Mouse (Mus musculus) 3T3-L1 (cell line): Measurements from ENCODE around the gene Tmem208.

ENCODE experiments used
- DNase-seq: peaks from one replicate; pipeline ENCODE4 v3.0.0-alpha.2; 2015; ENCODE audit warnings: low read depth, low spot score

Tmem208 gene

DNA sequence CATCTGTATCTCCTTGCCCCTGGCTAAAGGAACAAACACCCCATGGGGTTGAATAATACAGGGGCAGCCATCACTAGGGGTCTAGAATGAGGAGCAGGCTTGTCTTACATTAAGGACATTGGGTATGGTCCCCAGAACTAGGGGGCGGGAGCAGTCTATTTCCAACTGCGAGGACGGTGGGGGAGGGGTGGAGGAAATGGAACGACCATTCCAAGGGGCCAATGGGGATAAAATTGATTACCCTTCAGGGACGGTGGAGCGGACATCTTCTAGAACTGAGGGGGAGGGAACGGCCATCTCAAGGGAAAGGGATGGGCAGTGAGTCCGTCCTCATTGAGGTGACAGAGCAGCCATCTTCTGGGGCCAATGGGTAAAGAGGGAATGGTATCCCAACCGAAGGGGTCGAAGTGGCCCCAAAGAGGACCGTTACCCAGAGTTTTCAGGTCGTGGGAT, 487 bp upstream of the Tmem208 start:
- no peak for DNase-seq

DNA sequence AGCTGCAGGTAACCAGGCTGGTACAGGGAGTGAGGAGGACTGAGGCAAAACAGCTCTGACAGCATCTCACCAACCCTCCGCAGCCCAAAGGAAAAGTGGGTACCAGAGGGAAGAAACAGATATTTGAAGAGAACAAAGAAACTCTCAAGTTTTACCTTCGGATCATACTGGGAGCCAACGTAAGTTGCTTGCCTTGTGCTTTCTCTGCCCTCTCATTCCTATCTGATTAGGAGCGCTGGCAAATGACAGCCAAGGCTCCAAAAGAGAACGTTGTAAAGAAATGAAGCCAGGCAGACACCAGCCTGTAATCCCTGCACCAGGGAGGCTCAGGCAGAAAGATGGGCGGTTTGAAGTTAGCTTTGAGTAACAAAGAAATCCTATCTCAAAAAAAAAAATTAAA, 814 bp downstream of the Tmem208 start:
- peak; percentile 17 for DNase-seq

DNA sequence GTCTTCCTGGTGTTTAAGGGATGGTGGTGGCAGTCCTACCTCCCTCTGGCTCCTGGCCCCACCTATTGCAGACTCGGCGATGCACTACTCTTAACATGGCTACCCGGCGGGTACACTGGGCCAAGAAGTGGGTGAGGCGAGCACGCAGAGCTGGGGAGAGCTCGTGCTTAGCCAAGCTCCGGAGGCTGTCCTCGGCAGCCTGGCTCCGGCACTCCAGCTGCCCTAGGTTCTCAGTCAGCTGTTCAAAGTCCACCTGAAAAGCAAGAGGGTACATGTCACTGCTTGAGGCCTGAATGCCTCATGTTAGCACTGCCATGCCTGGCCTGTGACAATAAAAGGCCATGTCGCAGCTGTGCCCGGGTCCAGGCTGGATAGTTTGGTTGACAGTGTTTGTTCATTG, 4.2 kb downstream of the Tmem208 start:
- DNase-seq, result no peak

DNA sequence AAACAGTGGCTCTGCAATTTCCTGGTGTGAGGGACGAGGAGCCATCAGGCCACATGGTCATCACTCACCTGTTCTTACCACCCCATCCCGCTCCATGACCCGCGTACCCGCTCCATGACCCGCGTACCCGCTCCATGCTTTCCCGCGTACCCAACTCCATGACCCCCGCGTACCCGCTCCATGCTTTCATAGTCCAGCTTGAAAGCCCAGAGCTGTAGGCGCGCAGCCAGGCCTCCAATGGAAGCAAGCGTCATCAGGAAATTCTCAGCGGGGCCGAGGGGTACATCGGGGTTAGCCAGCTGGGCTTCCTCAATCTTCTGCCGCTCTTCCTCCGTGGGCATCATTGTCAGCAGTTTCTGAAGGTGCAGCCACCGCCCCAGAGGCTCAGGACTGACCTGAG, 5.3 kb downstream of the Tmem208 start:
- DNase-seq, result no peak

DNA sequence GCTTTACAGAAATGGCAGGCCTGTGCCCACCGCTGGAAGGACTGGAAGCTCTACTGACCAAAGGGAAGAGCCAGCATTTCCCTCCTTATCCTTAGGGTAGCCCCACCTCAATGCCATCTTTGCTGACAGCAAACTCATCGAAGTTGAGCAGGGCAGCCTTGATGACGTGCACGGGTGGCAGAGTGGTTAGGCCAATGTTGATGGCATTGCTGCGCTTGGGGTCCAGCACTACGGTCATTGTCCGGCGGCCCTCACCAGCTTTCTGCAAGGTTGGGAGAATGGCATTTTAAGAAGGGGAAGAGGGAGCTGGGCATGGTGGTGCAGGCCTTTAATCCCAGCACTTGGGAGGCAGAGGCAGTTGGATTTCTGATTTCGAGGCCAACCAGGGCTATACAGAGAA, 5.8 kb downstream of the Tmem208 start:
- no peak for DNase-seq

DNA sequence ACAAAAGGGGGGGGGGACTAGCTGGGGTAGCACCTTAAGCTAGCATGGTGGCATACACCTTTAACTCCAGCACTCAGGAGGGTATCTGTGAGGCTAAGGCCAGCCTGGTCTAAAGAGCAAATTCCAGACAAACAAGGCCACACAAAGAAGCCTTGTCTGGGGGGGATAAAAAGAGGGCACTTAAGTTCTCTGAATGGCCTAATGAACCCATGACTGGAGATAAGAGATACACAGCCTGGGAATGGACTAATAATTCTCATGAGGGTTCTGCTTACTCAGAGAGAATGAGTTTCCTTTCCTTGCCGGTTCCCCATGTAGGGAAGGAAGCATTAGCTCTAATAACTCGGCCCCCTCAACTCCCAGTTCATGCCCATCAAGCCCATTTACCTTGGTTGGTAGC, 6.4 kb downstream of the Tmem208 start:
- no peak for DNase-seq

DNA sequence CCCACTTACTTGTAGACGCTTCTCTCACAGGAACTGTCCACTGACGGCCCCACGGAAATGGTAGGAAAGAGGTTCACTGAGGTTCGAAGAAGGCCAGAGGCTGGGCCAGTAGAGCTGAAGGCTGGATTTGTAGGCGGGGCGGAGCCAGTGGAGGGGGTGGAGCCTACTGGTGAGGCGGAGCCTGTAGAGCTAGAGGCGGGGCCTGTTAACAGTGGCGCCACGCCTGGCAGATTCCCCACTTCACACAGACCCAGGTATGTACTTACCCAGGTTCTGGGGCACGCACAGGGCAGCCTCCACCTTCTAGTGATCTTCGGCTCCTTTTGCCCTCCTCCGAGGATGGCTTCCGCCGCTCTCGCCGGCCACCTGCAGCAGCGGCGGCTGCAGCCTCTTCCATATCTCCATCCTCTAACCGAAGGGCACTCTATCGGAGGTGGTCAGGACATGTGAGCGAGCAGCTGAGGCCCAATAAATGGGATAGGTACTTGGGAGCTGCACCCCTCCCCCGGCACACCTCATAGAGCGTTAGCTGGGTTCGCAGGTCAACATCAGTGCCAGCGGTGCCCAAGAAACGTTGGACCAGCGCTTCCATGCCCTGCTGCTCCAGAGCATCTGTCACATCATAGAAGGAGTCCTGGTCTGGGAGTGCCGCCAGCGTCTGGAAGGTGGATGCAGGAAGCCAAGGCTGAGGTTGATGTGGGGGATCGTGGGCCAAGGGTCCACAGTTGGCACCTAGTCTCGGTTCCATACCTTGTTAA, 10.4 kb downstream of the Tmem208 start:
- no peak for DNase-seq

DNA sequence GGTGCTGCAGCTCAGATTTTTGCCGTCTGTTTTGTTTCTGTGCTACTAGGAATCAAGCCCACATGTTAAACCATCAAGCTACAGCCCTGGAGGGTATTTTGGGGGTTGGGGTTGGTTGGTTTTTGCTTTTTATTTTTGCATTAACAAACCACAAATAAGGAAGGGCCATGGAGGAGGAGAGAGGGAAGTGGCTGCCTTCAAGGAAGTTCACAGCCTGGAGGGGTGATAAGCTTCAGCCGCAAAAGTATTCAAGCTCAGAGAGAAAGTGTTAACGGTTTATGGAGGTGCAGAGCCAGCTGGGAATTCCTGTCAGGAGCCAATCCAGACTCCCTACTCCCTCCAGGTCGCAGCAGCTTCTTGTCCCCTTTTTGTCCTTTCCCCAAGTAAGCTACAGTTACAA, 12.8 kb downstream of the Tmem208 start:
- no peak for DNase-seq

DNA sequence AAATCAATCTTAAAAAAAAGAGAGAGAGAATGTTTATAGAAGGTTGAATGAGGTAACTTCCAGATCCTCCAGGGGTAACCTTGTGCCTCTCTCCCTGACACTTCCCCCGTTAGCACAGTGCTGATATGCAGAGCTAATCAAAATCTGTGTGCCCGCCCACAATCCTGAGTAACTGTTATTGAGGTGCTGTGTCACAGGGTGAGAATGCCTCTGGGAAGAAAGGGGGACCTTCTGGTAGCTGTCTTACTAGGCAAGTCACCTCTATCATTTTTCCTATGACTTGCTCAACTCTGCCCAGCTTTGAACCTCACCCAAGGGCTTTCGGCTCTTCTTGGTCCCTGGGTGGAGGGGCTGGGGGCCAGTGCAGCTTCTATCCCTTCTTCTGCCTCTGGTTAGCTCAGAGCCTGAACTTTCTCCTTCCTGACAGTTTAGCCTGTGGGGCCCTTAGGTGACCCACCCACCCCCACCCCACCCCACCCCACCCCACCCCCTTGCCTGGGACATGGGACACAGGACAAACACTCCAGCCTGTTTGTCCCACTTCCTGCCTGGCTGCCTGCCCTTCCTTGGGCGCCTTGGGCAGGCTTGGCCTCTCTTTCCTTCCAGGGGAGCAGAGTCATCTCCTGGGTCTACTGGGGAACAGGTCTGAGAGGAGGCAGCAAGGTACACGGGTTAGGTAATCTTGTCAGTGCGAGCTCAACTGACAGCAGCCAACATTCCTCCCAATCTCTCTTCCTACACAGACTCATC, 13.9 kb downstream of the Tmem208 start:
- DNase-seq, result peak; percentile 49

DNA sequence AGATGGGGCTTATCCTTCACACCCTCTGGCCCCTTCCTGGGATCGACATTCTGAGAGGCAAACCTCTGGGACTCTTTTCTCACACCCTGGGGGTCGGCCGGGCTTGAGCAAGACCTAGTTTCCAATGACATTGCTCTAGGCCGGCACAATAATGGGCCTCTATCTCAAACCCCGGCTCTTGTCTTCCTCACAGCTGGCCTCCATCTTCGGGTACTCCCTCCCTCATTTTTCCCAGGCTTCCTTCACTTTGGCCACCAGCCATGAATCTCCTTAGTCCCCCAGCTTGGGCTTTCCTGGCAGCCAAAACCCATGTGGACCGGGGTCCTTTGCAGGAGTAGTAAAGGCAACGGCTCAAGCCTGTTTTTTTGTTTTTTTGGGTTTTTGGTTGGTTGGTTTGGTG, 15.2 kb downstream of the Tmem208 start:
- DNase-seq, result no peak

DNA sequence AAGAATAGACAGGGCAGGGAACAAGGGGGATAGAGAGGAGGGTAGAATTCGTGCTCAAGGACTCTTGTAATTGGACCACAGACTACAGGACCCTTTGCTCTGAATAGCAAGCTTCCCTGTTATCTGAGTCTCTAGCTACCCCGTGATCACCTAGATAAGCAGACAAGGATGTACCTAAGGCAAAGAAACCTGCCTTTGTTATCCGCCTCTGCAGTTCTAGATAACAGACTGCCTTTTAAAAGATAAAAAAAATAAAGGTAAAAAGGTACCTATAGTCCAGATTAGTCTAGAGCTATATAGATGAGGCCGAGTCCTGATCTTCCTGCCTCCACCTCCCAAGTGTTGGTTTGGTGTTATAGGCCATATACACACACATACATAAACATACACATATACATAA, 16.6 kb downstream of the Tmem208 start:
- DNase-seq, result no peak

DNA sequence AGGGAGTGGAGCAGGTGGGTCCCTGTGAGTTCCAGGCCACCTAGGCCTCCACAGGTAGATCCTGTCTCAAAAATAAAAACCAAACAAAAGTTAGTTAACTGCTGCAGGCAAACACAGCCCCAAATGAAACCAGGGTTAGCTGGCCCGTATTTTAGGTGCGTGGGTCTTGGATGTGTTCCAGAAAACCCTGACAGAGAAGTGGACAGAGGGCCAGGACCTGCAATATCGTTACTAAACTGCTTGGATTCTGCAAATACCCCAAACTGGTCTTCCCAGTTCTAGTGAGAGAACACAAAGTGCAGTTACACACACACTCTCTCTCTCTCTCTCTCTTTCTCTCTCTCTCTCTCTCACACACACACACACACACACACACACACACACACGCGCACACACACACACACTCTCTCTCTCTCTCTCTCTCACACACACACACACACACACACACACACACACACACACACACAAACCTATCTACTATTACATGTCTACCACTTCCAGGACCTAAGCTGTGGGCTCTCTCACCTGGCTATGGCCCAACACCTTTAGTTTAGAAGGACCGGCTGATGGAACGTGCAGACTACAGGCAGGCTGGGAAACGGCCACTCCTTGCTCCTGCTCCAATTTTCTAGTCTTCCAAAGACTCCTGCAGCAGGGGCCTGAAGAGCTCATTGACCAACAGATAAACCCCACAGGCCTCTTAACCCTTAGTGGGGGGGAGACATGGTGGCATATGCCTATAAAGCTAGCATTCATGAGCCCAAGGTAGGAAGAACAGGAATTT, 17.8 kb downstream of the Tmem208 start:
- DNase-seq, result no peak

DNA sequence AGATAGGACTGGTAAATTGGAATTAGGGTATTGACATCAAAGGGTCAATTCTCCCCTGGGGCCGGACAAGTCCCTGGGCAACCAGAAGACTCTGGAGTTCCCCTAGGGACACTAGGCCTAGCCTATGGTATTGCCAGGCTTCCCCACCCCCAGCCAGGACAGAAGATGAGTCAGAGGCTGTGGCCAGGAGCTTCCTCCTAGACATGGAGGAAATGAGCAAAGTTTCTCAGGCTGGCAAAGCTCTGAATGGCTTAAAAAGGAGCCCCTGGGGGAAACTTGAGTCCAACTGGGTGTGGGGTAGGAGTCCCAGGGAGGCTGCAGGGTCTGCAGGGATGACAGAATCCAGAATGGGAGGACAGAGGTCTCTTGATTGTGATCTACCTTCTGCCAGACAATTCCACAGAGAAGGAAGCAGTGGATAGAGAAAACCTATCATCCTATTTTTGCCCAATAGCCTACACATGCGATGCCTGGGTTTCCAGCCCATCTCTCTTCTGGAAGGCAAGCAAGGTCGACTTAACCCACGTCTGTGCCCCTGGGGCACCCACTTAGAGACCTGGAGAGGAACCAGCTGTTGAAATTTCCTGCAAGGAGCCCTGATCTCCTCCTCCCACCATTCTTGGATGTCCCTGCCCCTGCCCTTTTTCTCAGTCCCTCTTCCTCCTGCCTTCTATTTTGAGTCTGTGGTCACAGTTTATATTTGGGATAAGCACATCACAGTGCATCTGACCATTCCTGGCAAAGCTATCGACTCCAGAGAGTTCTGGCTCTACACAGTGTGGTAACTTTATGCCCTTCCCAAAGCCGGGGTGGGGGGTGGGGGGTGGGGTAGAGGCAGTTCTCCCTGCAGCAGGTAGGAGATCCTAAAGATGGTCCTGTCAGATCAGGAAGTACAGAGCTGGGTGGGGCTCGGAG, 19.2 kb downstream of the Tmem208 start:
- peak; percentile 94 for DNase-seq

DNA sequence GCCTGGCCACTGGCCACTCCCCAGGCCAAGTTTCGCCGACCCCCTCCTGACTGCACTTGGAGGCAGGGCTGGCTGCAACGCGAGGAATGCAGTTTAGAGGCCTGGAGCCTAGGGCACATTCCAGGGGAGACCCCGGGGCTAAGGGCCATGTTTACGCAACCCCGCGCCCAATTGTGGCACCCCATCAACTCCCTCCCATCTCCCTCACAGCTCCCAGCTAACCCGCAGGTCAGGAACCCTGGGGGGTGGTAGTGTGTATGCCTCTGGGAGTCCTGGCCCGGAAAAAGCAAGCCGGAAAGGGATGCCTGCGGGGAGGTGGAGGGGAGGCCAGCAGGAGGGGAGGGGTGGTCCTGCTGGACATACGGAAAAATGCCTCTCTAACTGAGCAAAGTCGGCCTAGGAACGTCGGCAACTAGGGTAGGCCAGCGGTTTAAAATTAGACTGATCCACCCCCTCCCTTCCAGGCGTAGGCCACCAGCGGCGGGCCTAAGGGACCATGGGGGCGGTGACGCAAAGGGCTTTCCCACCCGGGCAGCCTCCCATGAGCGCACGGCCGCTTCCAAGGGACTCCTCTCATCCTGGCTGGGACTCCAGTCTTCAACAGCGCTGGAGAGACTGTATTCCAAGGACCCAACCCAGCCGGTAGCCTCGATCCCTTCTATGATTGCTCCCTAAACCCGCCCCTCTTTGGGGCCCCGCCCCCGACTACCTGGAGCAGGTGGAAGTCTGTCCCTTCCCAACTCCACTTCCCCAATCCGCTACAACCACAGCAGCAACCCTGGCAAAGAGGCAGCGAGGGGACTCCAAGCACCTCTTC, 20.7 kb downstream of the Tmem208 start:
- DNase-seq, result peak; percentile 77

DNA sequence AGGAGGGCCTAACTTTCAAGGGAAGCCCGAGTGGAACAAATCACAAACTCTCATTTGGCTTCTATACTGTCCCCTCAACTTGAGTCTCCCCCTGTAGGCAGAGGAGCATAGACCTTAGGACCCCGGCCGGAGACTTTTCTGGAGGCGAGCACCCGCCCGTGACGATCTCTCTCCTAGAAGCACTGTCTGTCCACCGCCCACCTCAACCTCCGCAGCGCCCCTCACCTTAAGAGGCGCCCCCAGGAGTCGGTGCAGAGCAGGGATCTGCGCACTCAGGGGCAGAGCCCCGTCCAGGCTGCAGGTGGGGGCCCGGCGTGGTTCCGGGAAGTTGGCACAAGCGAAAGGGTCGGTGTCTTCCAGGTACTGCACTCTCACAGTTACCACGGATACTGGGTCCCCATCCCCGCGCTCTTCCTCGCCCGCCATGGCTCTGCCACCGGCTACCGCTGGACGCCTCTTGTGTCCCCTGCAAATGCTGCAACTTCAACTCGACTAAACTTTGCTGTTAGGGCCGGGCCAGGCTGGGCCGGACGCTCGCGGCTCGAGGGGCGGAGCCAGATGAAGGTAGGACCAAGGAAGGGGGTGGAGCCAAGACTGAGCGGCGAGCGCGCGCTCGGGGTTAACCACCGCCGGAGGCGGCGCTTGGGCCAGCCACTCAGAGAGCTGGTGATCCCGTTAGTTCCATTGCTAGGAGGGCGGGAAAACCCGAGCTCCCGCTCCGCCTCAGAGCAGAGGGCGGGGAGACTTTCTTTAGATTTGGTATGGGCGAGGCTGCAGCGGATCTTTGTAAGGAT, 21.5 kb downstream of the Tmem208 start, which contains the start of gene Fhod1:
Gene Fhod1, minus strand, starts transcription at position 526 of the 794 bp plus-strand sequence.
- peak; percentile 99 for DNase-seq

DNA sequence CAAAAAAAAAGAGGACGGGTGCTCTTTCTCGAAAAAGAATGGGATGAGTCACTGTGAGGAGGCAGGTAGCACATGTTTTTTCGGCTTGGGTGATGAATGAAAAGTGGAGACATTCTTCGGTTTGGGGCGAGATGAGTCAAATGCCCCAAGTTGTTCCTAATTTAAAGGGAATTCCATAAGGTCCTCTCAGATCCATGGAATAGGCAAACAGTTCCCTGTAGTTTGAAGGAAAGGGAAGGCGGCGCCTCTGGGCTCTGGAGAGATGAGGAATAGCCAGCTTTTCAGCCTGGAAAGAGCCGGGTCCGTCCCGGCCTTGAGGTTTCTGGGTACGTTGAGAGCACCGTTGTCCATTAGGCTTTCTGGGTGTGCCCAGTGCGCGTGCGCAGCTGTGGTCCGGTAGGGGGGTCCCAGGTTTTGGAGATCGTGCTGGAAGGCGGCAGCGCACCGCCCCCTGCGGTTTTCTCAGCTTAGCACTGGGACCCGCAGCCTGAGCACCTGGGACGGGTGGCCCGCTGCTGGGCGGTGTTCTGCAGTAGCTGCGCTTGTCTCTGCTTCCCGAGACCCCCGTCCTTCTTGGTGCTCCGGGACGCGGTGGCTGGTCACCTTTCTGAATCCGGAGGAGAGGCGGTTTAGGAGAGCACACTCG, 22.4 kb downstream of the Tmem208 start, which contains the start of gene Slc9a5:
Gene Slc9a5, plus strand, starts transcription at position 394 of the 646 bp plus-strand sequence.
- DNase-seq, result peak; percentile 81

DNA sequence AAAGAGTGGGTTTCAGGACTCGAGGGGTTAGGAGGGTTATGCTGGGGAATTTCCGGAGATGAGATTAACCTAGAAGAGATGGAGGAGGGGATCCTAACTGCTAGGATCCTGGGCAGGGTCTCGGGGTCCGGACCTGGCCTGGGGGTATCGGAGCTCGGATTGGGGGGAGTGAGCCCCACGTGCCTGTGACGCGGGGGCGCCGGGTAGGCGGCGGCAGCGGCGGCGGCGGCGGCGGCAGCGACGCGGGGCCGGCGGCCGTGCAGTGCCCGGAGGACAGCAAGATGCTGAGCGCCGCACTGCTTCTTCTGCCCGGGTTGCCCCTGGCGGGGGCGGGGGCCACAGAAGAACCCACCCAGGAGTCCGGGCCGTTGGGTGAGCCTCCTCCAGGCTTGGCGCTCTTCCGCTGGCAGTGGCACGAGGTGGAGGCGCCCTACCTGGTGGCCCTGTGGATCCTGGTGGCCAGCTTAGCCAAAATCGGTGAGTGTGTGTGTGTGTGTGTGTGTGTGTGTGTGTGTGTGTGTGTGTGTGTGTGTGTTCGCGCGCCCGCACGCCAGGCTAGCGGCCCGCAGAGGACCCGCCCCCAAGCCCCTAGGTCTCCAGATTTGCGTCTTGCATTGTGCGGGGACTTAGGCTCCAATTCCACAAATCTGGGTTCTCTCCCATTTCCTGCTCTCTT, 23.1 kb downstream of the Tmem208 start:
- DNase-seq, result no peak

DNA sequence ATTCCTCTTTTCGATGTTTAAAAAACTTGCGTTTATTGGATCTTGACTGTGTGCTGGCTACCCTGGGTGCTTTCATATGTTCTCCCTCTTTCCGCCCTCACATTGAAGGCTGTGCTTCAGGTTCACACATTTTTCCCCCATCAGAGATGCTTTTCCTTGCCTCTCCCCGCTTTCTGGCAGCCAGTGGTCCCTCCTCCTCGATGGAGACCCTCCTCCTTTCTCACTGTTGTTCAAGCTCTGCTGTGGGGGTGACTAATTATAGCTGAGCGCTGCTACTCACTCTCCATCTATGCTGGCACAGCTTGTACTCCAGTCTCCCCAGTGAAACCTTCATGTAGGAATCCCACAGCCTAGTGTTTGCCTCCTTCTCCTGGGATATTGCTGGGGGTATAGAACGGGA, 24.0 kb downstream of the Tmem208 start:
- DNase-seq, result peak; percentile 44
